Mouse (Mus musculus): ENCODE data around the gene Myzap. TPM values are rescaled to one million over a fixed set of nuclear protein-coding genes. Genes with fewer than 3 reads are reported as not detected.

The Myzap gene
- polyA plus RNA-seq, 1 experiment from 2014 or later = 23.4 TPM

GRCm38 (mm10) chr9:71567391-71567790 lies 24.8 kb downstream of the Myzap start:
- WGBS = 57% methylated on average over 3 of the region's 3 CpGs

GRCm38 (mm10) chr9:71566763-71567162 lies 25.4 kb downstream of the Myzap start:
- H3K4me3 ChIP-seq = 0 out of 2 replicates have a peak overlapping the region, but pooled peaks have one; percentile 15
- WGBS = 28% methylated on average over 4 of the region's 4 CpGs
- H3K36me3 ChIP-seq = peaks cover 14% of the 10 kb centered on the region; the same call in 1 of the 2 replicates
- H3K4me1 ChIP-seq = peaks cover 26% of the 10 kb centered on the region
- no peaks in the 10 kb centered on the region for H3K9me3 ChIP-seq
- H3K27ac ChIP-seq = no peak overlapping the region
- no peaks in the 10 kb centered on the region for H3K27me3 ChIP-seq (ENCODE audit: insufficient read depth, poor library complexity, severe bottlenecking)
- no peak for DNase-seq (ENCODE audit: low spot score)

More at GRCm38 (mm10) chr9:71567391-71567790, 24.8 kb downstream of the Myzap start:
- Histone ChIP-seq H3K4me1 (peaks cover 26% of the 10 kb centered on the region), H3K27me3 (ENCODE audit: insufficient read depth, poor library complexity, severe bottlenecking) (no peaks in the 10 kb centered on the region), H3K27ac (no peak overlapping the region), H3K4me3 (no peak overlapping the region), H3K9me3 (no peaks in the 10 kb centered on the region), H3K36me3 (peaks cover 9% of the 10 kb centered on the region; the same call in 1 of the 2 replicates)
- DNase-seq (ENCODE audit: low spot score) = no peak

GRCm38 (mm10) chr9:71557737-71558136 lies 34.4 kb downstream of the Myzap start:
- no peaks in the 10 kb centered on the region for H3K9me3 ChIP-seq
- no peak overlapping the region for H3K27ac ChIP-seq
- no peak for DNase-seq (ENCODE audit: low spot score)
- no peaks in the 10 kb centered on the region for H3K27me3 ChIP-seq (ENCODE audit: insufficient read depth, poor library complexity, severe bottlenecking)
- peaks cover 75% of the 10 kb centered on the region for H3K36me3 ChIP-seq
- H3K4me3 ChIP-seq = no peak overlapping the region
- no peaks in the 10 kb centered on the region for H3K4me1 ChIP-seq
- 78% methylated on average over 2 of the region's 2 CpGs for WGBS

- Histone ChIP-seq H3K4me1 (no peaks in the 10 kb centered on the region), H3K36me3 (peaks cover 77% of the 10 kb centered on the region), H3K27me3 (ENCODE audit: insufficient read depth, poor library complexity, severe bottlenecking) (no peaks in the 10 kb centered on the region), H3K9me3 (no peaks in the 10 kb centered on the region), H3K27ac (no peak overlapping the region), H3K4me3 (no peak overlapping the region)
- 90% methylated on average over 3 of the region's 3 CpGs for WGBS
- DNase-seq (ENCODE audit: low spot score) = no peak
Measured at GRCm38 (mm10) chr9:71554001-71554400, 38.2 kb downstream of the Myzap start.

- no peak overlapping the region for H3K4me3 ChIP-seq
Measured at GRCm38 (mm10) chr9:71550176-71550575, 42.0 kb downstream of the Myzap start.

GRCm38 (mm10) chr9:71547704-71548275 lies 44.4 kb downstream of the Myzap start:
- Histone ChIP-seq H3K9me3 (no peaks in the 10 kb centered on the region), H3K27ac (peak overlapping the region; percentile 19; the same call in 1 of the 2 replicates), H3K36me3 (peaks cover 41% of the 10 kb centered on the region), H3K4me3 (no peak overlapping the region), H3K4me1 (peaks cover 18% of the 10 kb centered on the region; the same call in 1 of the 2 replicates), H3K27me3 (ENCODE audit: insufficient read depth, poor library complexity, severe bottlenecking) (no peaks in the 10 kb centered on the region)
- WGBS = 78% methylated on average over 10 of the region's 10 CpGs
- no peak for DNase-seq (ENCODE audit: low spot score)

More at GRCm38 (mm10) chr9:71550176-71550575, 42.0 kb downstream of the Myzap start:
- 84% methylated on average over 8 of the region's 8 CpGs for WGBS
- DNase-seq (ENCODE audit: low spot score) = no peak
- Histone ChIP-seq H3K4me1 (peaks cover 14% of the 10 kb centered on the region; the same call in 1 of the 2 replicates), H3K9me3 (no peaks in the 10 kb centered on the region), H3K36me3 (peaks cover 64% of the 10 kb centered on the region), H3K27ac (no peak overlapping the region), H3K27me3 (ENCODE audit: insufficient read depth, poor library complexity, severe bottlenecking) (no peaks in the 10 kb centered on the region)

- no peak overlapping the region for H3K27ac ChIP-seq
- peaks cover 15% of the 10 kb centered on the region; the same call in 1 of the 2 replicates for H3K36me3 ChIP-seq
- WGBS = 80% methylated on average over 5 of the region's 5 CpGs
Measured at GRCm38 (mm10) chr9:71544831-71545230, 47.3 kb downstream of the Myzap start.

GRCm38 (mm10) chr9:71543443-71544222 lies 48.5 kb downstream of the Myzap start:
- DNase-seq (ENCODE audit: low spot score) = peak; percentile 88
- WGBS = 22% methylated on average over 19 of the region's 19 CpGs
- Histone ChIP-seq H3K27ac (0 out of 2 replicates have a peak overlapping the region, but pooled peaks have one; percentile 36), H3K4me1 (peaks cover 18% of the 10 kb centered on the region; the same call in 1 of the 2 replicates), H3K27me3 (ENCODE audit: insufficient read depth, poor library complexity, severe bottlenecking) (0 out of 2 replicates have a peak, but pooled peaks cover 4% of the 10 kb centered on the region), H3K4me3 (no peak overlapping the region), H3K36me3 (peaks cover 18% of the 10 kb centered on the region; the same call in 1 of the 2 replicates), H3K9me3 (no peaks in the 10 kb centered on the region)

More at GRCm38 (mm10) chr9:71544831-71545230, 47.3 kb downstream of the Myzap start:
- 0 out of 2 replicates have a peak, but pooled peaks cover 4% of the 10 kb centered on the region for H3K27me3 ChIP-seq (ENCODE audit: insufficient read depth, poor library complexity, severe bottlenecking)
- H3K9me3 ChIP-seq = no peaks in the 10 kb centered on the region
- DNase-seq (ENCODE audit: low spot score) = no peak
- H3K4me1 ChIP-seq = peaks cover 18% of the 10 kb centered on the region; the same call in 1 of the 2 replicates
- H3K4me3 ChIP-seq = no peak overlapping the region

GRCm38 (mm10) chr9:71542292-71542691 lies 49.9 kb downstream of the Myzap start:
- DNase-seq (ENCODE audit: low spot score) = no peak
- Histone ChIP-seq H3K4me3 (no peak overlapping the region), H3K9me3 (no peaks in the 10 kb centered on the region), H3K4me1 (peaks cover 10% of the 10 kb centered on the region; the same call in 1 of the 2 replicates), H3K27me3 (ENCODE audit: insufficient read depth, poor library complexity, severe bottlenecking) (0 out of 2 replicates have a peak, but pooled peaks cover 4% of the 10 kb centered on the region), H3K36me3 (peaks cover 21% of the 10 kb centered on the region; the same call in 1 of the 2 replicates), H3K27ac (no peak overlapping the region)
- WGBS = 65% methylated on average over 5 of the region's 5 CpGs

- no peaks in the 10 kb centered on the region for H3K9me3 ChIP-seq
- peaks cover 4% of the 10 kb centered on the region; the same call in 1 of the 2 replicates for H3K4me1 ChIP-seq
- no peak for DNase-seq (ENCODE audit: low spot score)
- no peak overlapping the region for H3K4me3 ChIP-seq
- 0 out of 2 replicates have a peak, but pooled peaks cover 4% of the 10 kb centered on the region for H3K27me3 ChIP-seq (ENCODE audit: insufficient read depth, poor library complexity, severe bottlenecking)
- H3K36me3 ChIP-seq = peaks cover 15% of the 10 kb centered on the region; the same call in 1 of the 2 replicates
- H3K27ac ChIP-seq = no peak overlapping the region
- whole genome bisulfite sequencing = 72% methylated on average over 3 of the region's 3 CpGs
Measured at GRCm38 (mm10) chr9:71540739-71541138, 51.4 kb downstream of the Myzap start.

GRCm38 (mm10) chr9:71535730-71536129 lies 56.4 kb downstream of the Myzap start:
- Histone ChIP-seq H3K9me3 (no peaks in the 10 kb centered on the region), H3K27me3 (ENCODE audit: insufficient read depth, poor library complexity, severe bottlenecking) (no peaks in the 10 kb centered on the region), H3K4me1 (no peaks in the 10 kb centered on the region), H3K4me3 (no peak overlapping the region), H3K36me3 (peaks cover 29% of the 10 kb centered on the region; the same call in 1 of the 2 replicates), H3K27ac (no peak overlapping the region)
- WGBS = 86% methylated on average over 5 of the region's 5 CpGs
- DNase-seq (ENCODE audit: low spot score) = no peak

- WGBS = 82% methylated on average over 2 of the region's 2 CpGs
- H3K4me3 ChIP-seq = no peak overlapping the region
- peaks cover 35% of the 10 kb centered on the region; the same call in 1 of the 2 replicates for H3K36me3 ChIP-seq
- H3K27me3 ChIP-seq (ENCODE audit: insufficient read depth, poor library complexity, severe bottlenecking) = no peaks in the 10 kb centered on the region
- no peaks in the 10 kb centered on the region for H3K4me1 ChIP-seq
- H3K9me3 ChIP-seq = no peaks in the 10 kb centered on the region
- H3K27ac ChIP-seq = no peak overlapping the region
- DNase-seq (ENCODE audit: low spot score) = no peak
Measured at GRCm38 (mm10) chr9:71535036-71535435, 57.1 kb downstream of the Myzap start.

- 61% methylated on average over 2 of the region's 2 CpGs for WGBS
- Histone ChIP-seq H3K27ac (no peak overlapping the region), H3K4me1 (no peaks in the 10 kb centered on the region), H3K9me3 (no peaks in the 10 kb centered on the region), H3K4me3 (no peak overlapping the region), H3K36me3 (peaks cover 23% of the 10 kb centered on the region; the same call in 1 of the 2 replicates), H3K27me3 (ENCODE audit: insufficient read depth, poor library complexity, severe bottlenecking) (no peaks in the 10 kb centered on the region)
- no peak for DNase-seq (ENCODE audit: low spot score)
Measured at GRCm38 (mm10) chr9:71529960-71530359, 62.2 kb downstream of the Myzap start.
